Mouse (Mus musculus) E14TG2a.4 (cell line): ENCODE results near the gene Zc3hav1.

Source experiments
- H3K27me3 ChIP-seq: 2 replicates; pipeline ENCODE4 v1.6.1; 2014; ENCODE audit warnings: low read length, control low read depth; ENCODE audit not compliant: insufficient read depth
- H3K36me3 ChIP-seq: 2 replicates; pipeline ENCODE4 v1.6.1; 2014; ENCODE audit warnings: low read length, control low read depth; ENCODE audit not compliant: insufficient read depth
- H3K4me1 ChIP-seq: replicated peaks from 2 replicates; pipeline ENCODE4 v1.6.1; 2014; ENCODE audit warnings: low read depth, low read length, control low read depth
- H3K4me3 ChIP-seq: replicated peaks from 2 replicates; pipeline ENCODE4 v1.5.1; 2014; ENCODE audit warnings: mild to moderate bottlenecking, low read length
- H3K9me3 ChIP-seq: 2 replicates; pipeline ENCODE4 v1.6.1; 2014; ENCODE audit warnings: low read length, control low read depth
- CTCF ChIP-seq: conservative IDR thresholded peaks from 2 replicates; pipeline ENCODE4 v1.5.1; 2014; ENCODE audit warnings: low read length
- NANOG ChIP-seq: IDR thresholded peaks from 2 replicates; pipeline ENCODE4 v1.6.1; 2014; ENCODE audit warnings: borderline replicate concordance, low read length, mixed read lengths
- POU5F1 ChIP-seq: IDR thresholded peaks from 2 replicates; pipeline ENCODE4 v1.6.1; 2014; ENCODE audit warnings: low read length, borderline replicate concordance

Gene Zc3hav1

DNA sequence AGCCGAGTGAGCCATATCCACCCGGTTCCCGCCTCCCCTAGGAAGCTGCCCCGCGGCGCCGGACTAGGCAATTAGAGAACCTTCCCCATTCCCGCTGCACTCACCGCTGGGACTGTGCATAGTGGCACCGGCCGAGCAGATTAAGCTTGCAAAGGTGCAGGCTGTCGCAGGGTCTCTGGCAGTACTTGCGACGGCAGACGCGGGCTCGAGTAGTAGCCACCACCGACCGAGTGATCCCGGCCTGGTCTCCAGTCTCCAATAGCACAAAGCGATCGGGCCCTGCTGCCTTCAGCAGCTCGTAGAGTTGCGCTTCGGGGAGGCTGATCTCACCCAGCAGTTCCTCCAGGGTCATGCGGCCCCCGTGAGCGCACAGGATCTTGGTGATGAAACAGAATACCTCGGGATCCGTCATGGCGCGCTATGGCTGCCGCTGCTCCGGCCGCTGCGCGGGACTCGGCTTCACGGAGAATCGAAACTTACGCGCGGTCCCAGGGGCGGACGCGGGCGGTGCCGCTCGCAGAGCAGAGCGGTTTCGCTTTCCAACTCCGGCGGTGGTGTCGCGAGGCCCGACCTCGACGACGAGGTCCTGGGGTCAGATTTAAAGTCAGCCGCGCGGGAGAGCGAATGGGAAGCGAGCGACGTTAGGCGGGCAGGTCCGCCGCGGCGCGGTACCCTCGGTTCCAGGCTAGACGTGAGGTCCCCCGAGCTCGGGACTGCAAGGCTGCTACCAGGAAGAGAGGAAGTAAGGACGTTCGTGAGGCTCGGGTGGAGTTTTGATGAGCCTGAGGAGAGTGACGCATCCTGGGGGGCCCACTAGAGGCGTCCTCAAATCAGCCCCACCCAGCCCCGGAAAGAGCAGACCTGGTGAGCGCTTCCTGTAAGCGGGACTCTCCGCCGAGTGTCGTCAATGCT, at the start of gene Zc3hav1:
Gene Zc3hav1 (minus strand): TSS at position 793 of the 912 bp plus-strand sequence.
- Histone ChIP-seq H3K4me3 (peak within 1 kb of the TSS; percentile 81), H3K36me3 (peaks cover 2% of the 10 kb centered on the region; the same call in 1 of the 2 replicates), H3K27me3 (peaks cover 42% of the 10 kb centered on the region), H3K9me3 (no peaks in the 10 kb centered on the region), H3K4me1 (peaks cover 71% of the 10 kb centered on the region)
- TF ChIP-seq POU5F1 (no peak), CTCF (no peak), NANOG (no peak)

DNA sequence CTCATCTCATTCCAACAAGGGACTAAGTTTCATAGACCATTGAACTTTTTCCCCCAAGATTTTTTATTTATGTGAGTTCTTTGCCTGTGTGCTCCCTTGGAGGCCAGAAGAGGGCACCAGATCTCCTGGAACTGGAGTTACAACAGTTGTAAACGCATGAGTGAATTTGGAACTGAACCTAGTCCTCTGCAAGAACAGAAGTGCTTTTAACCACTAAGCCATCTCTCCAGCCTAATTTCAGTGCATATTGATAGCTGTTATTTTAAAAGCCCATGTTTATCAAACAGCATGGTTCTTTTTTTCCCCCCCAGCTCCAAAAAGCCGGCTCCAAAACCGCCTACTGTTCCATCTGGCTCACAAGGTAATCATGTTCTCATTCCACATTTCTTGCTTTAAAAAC, 35.3 kb upstream of the Zc3hav1 start:
- no peaks in the 10 kb centered on the region for H3K9me3 ChIP-seq
- TF ChIP-seq NANOG (no peak), CTCF (peak; percentile 65)
- no peaks in the 10 kb centered on the region for H3K27me3 ChIP-seq
- H3K4me1 ChIP-seq: no peaks in the 10 kb centered on the region
- no peaks in the 10 kb centered on the region for H3K36me3 ChIP-seq
- no peak overlapping the region for H3K4me3 ChIP-seq

- no peaks in the 10 kb centered on the region for H3K9me3 ChIP-seq
- TF ChIP-seq CTCF: no peak
- no peak for TF ChIP-seq NANOG
- no peak for TF ChIP-seq POU5F1
- H3K4me1 ChIP-seq: peaks cover 16% of the 10 kb centered on the region
- peak within 1 kb of the TSS; percentile 88 for H3K4me3 ChIP-seq
- no peaks in the 10 kb centered on the region for H3K36me3 ChIP-seq
- H3K27me3 ChIP-seq: no peaks in the 10 kb centered on the region
Observed at GRCm38 (mm10) chr6:38381129-38381771, 26.8 kb upstream of the Zc3hav1 start, which contains the start of gene Ttc26. TSS of gene Ttc26 (plus strand) at chr6:38381469.

DNA sequence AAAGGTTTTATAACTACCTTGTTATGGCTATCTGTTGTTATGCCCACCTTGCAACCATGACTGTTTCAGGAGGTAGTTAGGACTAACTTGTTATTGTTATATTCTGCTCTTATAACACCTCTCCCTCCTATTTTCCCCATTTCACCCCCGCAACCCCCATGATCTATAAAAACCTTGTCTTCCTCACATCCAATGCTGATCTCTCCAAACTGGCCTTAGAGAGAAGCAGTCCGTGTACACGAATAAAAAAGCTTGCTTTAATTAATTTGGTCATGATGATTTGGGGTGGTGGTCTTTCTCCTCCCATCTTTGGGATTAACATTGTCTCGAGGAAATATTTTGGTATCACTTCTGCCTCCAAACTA, 26.3 kb upstream of the Zc3hav1 start:
- no peaks in the 10 kb centered on the region for H3K9me3 ChIP-seq
- TF ChIP-seq POU5F1: no peak
- TF ChIP-seq CTCF: no peak
- no peak for TF ChIP-seq NANOG
- no peaks in the 10 kb centered on the region for H3K36me3 ChIP-seq
- peaks cover 16% of the 10 kb centered on the region for H3K4me1 ChIP-seq
- H3K27me3 ChIP-seq: no peaks in the 10 kb centered on the region
- H3K4me3 ChIP-seq: peak overlapping the region; percentile 88

GRCm38 (mm10) chr6:38374271-38374670, 19.9 kb upstream of the Zc3hav1 start:
- TF ChIP-seq POU5F1 (no peak), CTCF (no peak)
- Histone ChIP-seq H3K27me3 (no peaks in the 10 kb centered on the region), H3K4me3 (no peak overlapping the region), H3K36me3 (no peaks in the 10 kb centered on the region), H3K9me3 (no peaks in the 10 kb centered on the region), H3K4me1 (no peaks in the 10 kb centered on the region)

- Histone ChIP-seq H3K9me3 (peaks cover 19% of the 10 kb centered on the region), H3K4me1 (no peaks in the 10 kb centered on the region), H3K27me3 (no peaks in the 10 kb centered on the region; the same call in 1 of the 2 replicates), H3K4me3 (no peak overlapping the region), H3K36me3 (0 out of 2 replicates have a peak, but pooled peaks cover 4% of the 10 kb centered on the region)
- TF ChIP-seq NANOG (no peak), POU5F1 (no peak), CTCF (peak; percentile 79)
Observed at GRCm38 (mm10) chr6:38369945-38370344, 15.5 kb upstream of the Zc3hav1 start.

DNA sequence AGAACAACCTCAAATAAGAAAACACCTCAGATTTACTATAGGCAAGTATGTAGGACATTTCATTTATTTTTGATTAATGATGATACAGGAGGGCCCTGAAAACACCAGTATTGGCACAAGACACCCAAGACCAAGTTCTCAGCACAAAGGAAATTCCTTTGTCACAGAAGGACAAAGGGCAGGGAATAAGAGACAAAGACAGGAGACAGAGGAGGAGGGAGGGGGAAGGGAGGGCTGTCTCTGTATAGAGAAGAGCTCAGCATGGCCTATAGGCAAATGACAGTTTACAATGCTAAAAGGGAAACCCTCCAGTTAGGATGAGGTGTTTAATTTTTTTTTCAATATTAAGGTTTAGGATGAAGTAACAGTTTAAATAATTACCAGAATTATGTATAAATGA, 9.7 kb upstream of the Zc3hav1 start:
- H3K4me1 ChIP-seq: peaks cover 41% of the 10 kb centered on the region
- no peak for TF ChIP-seq CTCF
- no peak for TF ChIP-seq POU5F1
- no peak for TF ChIP-seq NANOG
- no peaks in the 10 kb centered on the region; the same call in 1 of the 2 replicates for H3K27me3 ChIP-seq
- H3K9me3 ChIP-seq: peaks cover 19% of the 10 kb centered on the region
- H3K36me3 ChIP-seq: 0 out of 2 replicates have a peak, but pooled peaks cover 4% of the 10 kb centered on the region
- H3K4me3 ChIP-seq: no peak overlapping the region

DNA sequence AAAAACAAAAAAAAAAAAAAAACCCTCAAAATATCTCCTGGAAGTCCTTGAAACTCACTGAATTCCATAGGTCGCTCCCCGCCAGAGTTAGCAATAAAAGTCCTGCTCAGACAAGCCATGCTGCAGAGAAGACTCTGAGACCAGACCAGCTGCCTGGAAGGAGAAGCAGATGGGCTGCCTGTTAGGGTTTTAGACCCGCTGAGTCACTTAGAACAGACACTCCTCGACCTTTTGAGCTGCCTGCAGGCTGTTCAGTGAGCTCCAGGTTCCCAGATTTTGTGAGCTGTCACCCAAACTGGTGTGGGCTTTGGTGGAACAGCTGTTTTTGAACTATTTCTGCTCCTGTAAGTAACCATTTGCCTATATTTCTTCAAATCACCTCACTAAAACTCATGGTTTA, 9.0 kb upstream of the Zc3hav1 start:
- no peaks in the 10 kb centered on the region; the same call in 1 of the 2 replicates for H3K27me3 ChIP-seq
- 0 out of 2 replicates have a peak, but pooled peaks cover 4% of the 10 kb centered on the region for H3K36me3 ChIP-seq
- peaks cover 46% of the 10 kb centered on the region for H3K4me1 ChIP-seq
- no peak overlapping the region for H3K4me3 ChIP-seq
- peaks cover 19% of the 10 kb centered on the region for H3K9me3 ChIP-seq
- no peak for TF ChIP-seq NANOG
- TF ChIP-seq CTCF: no peak
- no peak for TF ChIP-seq POU5F1
